Mouse (Mus musculus): ENCODE measurements around the gene Ube2e1.
"Not testable (repeated sequence)": the region's sequence is repeated elsewhere in the genome, so short reads cannot be mapped to it uniquely, and the experiment has no call there.

Ube2e1 gene

DNA sequence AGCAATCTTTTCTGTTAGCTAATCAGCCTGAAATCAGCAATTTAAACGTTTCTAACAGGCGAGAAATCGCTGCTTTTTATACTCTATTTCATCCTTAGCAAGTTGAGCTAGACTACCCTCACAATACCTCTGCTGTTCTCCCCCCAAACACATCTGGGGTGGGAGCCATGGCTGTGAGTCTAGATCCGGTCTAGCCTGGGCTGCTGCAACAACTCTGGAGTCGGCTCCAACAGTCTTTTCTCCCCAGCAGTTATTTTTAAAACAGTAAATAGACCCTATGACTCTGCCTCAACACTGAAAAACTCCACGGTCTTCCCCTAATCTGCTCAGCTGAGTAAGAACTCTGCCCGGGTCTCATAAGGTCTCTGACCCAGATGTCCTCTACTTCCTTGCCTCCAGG is 91.5 kb downstream of the Ube2e1 start:
- DNase-seq, result no peak

DNA sequence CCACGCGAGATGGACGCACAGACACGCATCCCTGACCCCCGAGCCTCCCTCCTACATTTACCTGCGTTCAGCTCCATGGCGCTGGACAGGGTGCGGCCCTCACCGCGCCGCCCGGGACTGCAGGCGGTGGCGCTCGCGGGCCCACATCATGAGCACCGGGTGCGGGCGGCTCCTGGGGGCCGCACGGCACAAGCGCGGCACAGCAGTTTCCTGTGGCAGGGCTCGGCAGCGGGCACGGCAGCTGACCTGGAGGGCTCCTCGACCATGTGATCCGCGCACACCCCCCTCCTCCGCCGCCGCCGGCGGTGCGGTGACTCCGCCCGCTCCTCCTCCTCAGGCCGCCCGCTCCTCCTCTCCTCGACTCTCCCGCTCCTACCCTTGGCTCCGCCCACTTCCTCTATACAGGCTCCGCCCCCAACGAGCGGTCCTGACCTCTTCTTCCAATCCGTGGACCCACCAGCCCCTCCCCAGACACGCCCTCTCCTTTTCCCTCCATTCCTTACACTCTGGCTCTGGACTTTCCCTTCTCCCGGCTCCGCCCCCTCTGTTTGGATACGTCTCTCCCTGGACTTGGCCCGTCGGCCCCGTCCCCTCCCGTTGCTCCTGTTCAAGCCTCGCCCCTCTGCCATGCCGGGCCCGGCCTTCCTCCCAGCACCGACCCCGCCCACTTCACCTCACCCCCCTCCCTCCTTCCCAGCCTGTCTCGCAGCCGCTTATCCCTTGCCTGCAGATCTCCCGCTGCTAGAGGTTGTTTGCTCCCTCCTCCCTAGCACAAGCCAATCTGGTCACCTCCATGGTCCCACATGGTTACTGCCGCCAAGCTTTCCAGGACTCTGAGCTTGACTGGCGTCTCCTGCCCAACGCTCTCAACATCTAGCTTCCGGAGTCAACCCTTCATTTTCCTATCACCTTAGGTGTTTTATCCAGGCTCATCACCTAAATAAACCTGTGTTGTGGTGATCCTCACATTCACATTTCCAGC is 92.6 kb downstream of the Ube2e1 start, which contains the start of gene Nr1d2:
TSS of gene Nr1d2 (minus strand) at position 378 of the 982 bp plus-strand sequence.
- peak; percentile 94 for DNase-seq

DNA sequence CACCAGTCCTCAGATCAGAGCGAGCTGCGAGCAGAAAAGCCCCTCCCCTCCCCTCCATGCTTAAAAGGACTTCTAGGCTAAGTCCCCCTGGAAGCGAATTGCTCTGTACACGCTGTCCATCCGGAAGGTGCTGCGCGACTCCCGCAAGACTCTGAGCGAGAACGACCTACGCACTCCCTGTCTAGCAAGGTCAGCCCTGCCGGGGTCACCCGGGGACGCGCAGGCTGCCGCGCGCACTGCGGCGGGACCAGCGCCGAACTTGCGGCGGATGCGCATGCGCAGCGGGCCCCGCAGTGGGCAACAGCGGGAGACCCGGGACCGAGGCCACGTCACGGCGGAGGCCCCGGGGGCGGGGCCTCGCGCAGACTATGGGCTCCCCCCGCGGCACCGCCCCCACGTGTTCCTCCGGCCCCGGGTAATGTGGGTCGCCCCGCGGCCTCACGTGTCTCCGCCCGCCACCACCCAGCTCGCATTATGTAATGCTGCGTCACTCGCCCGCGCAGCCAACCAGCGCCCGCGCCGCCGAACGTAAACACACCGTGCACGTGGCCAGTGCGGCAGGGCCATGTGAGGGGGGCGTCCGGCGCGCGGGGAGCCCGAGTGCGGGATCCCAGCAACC is 93.4 kb downstream of the Ube2e1 start:
- peak; percentile 99 for DNase-seq

DNA sequence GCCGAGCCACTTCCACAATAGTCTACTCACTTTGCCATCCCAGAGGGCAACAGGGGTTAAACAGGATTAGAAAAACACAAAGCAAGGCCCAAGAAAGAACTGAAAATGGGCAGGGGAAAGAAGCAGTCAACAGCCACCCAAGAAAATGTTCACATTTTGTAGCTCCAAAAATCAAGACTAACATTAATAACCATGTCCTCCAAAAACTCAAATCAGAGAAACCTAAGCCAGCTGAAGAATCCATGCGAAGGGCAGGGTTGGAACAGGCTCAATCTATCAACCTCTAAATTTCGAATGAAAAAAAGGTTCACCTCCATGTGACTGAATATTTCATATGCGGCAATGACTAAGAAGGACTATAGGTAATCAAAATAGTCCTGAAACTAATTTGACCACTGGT is 94.3 kb downstream of the Ube2e1 start:
- DNase-seq, result no peak

DNA sequence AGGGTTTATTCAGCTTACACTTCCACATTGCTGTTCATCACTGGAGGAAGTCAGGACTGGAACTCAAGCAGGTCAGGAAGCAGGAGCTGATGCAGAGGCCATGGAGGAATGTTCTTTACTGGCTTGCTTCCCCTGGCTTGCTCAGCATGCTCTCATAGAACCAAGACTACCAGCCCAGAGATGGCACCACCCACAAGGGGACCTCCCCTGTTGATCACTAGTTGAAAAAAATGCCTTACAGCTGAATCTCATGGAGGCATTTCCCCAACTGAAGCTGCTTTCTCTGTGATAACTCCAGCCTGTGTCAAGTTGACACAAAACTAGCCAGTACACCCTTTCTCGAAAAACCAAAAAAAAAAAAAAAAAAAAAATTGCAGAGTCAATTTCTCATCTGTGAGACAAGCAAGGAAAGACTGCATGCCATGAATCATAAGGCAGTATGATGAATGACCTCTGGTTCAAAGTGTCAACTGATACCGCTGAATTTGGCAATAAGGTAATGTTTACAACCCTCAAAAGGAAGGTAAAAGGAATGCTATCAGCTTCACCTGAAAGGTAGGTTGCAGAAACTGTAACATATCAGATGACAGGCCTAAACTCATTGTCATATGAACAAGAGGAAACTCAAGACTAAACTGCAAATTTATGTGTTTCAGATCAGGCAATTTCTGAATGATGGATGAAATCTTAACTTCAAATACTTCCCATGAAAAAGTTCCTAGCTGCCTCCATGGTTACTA is 95.0 kb downstream of the Ube2e1 start:
- DNase-seq, result not testable (repeated sequence)

DNA sequence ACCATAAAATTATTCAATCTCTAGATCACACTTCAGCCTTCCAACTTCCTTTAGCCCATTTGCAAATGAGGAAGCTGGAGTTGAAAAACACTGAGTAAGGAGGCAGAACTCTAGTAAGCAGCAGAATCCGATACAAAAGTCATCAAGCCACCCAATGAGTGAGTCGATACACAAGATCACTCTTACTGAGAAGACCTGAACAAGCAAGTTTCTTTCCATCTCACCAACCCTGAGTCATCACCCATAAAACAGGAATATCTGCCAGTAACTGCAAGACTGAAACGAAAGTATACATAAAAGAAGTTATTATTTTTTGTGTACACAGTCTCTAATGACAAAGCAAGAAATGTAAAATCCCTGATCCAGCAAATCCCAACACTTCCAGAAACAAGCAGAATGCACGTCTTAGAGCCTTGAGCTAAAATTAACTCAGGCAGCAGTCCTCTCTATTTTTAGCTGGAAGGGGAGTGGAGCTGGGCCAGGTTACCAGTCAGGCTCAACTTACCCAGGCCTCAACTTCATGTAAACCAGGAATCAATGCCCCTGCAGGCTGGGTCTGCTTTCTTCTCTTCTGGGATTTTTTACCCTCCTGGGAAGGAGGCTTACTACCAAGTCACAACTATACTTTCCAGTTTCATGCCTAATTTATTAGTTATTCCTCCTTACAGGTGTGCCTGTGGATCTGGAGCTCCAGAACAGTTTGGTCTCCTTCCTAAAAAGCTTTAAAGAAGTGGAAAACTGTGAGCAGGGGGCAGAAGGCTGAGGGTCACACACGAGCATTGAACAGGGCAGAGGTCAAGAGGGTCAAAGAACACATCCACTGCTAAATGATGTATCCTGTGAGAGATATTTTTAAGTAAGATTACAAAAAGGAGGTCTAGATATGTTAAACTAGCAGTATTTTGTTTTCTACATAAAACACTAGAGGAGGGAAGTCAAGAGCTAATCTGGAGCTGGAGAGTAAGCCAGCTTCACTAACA is 97.4 kb downstream of the Ube2e1 start:
- no peak for DNase-seq

DNA sequence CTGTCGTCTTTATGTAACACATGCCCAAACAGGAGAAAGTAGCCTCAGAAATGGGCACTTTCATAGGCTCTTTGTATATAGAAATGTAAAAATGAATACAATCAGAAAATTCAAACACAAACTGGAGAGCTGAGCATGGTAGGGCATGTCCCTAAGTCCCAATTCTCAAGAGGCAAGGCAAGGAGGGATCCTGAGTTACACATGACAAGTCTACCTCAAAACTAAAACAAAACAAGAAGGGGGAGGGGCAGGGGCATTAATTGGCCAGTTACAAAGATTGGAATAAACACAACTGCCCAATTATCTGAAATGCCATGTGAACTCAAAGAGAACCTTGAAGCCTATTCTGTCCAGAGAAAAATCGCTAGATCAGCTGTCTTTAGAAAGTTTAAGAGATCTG is 98.6 kb downstream of the Ube2e1 start:
- DNase-seq, result no peak

Measured in right cerebral cortex, postnatal 14 days (tissue).